In the genomic region with DNA sequence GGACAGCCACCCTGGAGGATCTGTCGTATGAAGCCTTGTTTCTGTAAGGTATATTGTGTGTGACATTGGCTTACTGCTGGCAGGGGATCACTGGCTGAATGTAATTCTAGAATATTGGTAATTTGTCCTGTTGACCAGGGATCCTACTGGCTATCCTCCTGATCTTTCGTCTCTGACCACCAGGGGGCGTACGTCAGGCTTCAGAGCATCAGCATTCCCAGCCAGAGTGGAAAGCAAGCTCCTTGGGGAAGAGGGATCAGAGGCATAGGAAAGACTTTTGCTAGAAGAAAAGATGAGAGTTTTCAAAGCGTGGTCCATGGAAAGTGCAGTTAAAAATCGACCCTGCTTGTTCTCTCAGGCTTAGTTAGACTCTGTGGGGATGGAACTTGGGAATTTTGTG, we compare ENCODE assay signal across 10 mouse cellular contexts. TPM values are rescaled to one million over a fixed set of nuclear protein-coding genes. Genes with fewer than 3 reads are reported as not detected.
A peak's percentile ranks its signal among the peaks of the same experiment; 100 is the strongest.
DNase-seq lines count a peak whose midpoint lies in the region; ATAC-seq and TF ChIP-seq lines count a peak whose summit lies in the region.
"Had no signal": no experiment of that assay in that cellular context is flagged by ENCODE, and none has a peak within 500 bp of the region (broad histone marks: within the 10 kb centered on the region; RNA-seq: fewer than 3 reads in every experiment).

No protein-coding gene starts in this region.

- under 1% methylated on average over 6 of the region's 6 CpGs for WGBS in hindbrain, embryonic 14.5 days
- 2% methylated on average over 6 of the region's 6 CpGs for whole genome bisulfite sequencing in hindbrain, embryonic 16.5 days
- WGBS in olfactory bulb, adult 2 months, result 3% methylated on average over 6 of the region's 6 CpGs

- no peak overlapping the region for H3K27ac ChIP-seq in hindbrain, embryonic 14.5 days
- H3K27ac ChIP-seq in hindbrain, embryonic 16.5 days (ENCODE audit: low read depth, low read length), result no peak overlapping the region
- H3K27ac ChIP-seq in olfactory bulb, adult 2 months (ENCODE audit: insufficient read depth, low read depth, low read length), result no peak overlapping the region
- H3K27ac ChIP-seq: embryonic facial prominence, embryonic 15.5 days had no signal

- H3K4me1 ChIP-seq in hindbrain, embryonic 14.5 days (replicated peaks; ENCODE audit: control insufficient read depth, insufficient read depth, low read length), result no peaks in the 10 kb centered on the region
- H3K4me1 ChIP-seq in hindbrain, embryonic 16.5 days (ENCODE audit: control insufficient read depth, insufficient read depth, low read depth, low read length), result no peaks in the 10 kb centered on the region
- no peaks in the 10 kb centered on the region for H3K4me1 ChIP-seq in olfactory bulb, adult 2 months (ENCODE audit: control insufficient read depth, insufficient read depth, low read length)
- H3K4me1 ChIP-seq: embryonic facial prominence, embryonic 15.5 days had no signal

- H3K36me3 ChIP-seq in hindbrain, embryonic 14.5 days (replicated peaks; ENCODE audit: control insufficient read depth, insufficient read depth), result no peaks in the 10 kb centered on the region
- no peaks in the 10 kb centered on the region for H3K36me3 ChIP-seq in hindbrain, embryonic 16.5 days (ENCODE audit: control insufficient read depth, insufficient read depth, low read length)
- H3K36me3 ChIP-seq: embryonic facial prominence, embryonic 15.5 days had no signal

- peak; percentile 42; the same call in 1 of the 2 replicates for TF ChIP-seq CTCF in olfactory bulb, adult 2 months (IDR thresholded peaks at IDR 0.05; ENCODE audit: insufficient read depth, low read depth, low read length)

- ATAC-seq in hindbrain, embryonic 14.5 days (ENCODE audit: low FRiP score), result no peak
- no peak for ATAC-seq in hindbrain, embryonic 16.5 days

- intact Hi-C loops in heart, postnatal 14 days (cut with DNase I), result loop anchor here (2.0 kb wide), 3 partner anchors 26 to 78 kb away; a partner anchor contains a TSS
- intact Hi-C loops in left cerebral cortex, postnatal 14 days (cut with DNase I), result loop anchor here (5.0 kb wide), 1 partner anchor 55 kb away; no protein-coding TSS in a partner anchor

- no peak overlapping the region for H3K4me3 ChIP-seq in hindbrain, embryonic 14.5 days (replicated peaks; ENCODE audit: low read length)
- no peak overlapping the region for H3K4me3 ChIP-seq in hindbrain, embryonic 16.5 days (ENCODE audit: low read length)
- H3K4me3 ChIP-seq in olfactory bulb, adult 2 months (ENCODE audit: insufficient read depth, low read depth, low read length), result no peak overlapping the region
- H3K4me3 ChIP-seq: embryonic facial prominence, embryonic 15.5 days had no signal

- no peak for TF ChIP-seq POLR2A in olfactory bulb, adult 2 months (IDR thresholded peaks at IDR 0.05; ENCODE audit: insufficient read depth, low read depth, low read length)

- H3K4me2 ChIP-seq in hindbrain, embryonic 14.5 days (replicated peaks), result no peak overlapping the region
- H3K4me2 ChIP-seq in hindbrain, embryonic 16.5 days (ENCODE audit: low read length), result no peak overlapping the region
- H3K4me2 ChIP-seq: embryonic facial prominence, embryonic 15.5 days had no signal

- peak; percentile 88 for DNase-seq in hindbrain, embryonic 14.5 days (ENCODE audit: low spot score)
- peak; percentile 94 for DNase-seq in adrenal gland, postnatal 14 days
- peak; percentile 75 for DNase-seq in embryo, embryonic 11.5 days (ENCODE audit: low read depth, low spot score)
- DNase-seq in heart, postnatal 14 days, result peak; percentile 84 to 93
- DNase-seq in left cerebral cortex, postnatal 14 days (ENCODE audit: low spot score in 2 of 2), result peak; percentile 82 to 90
- DNase-seq in thymus, adult 18-20 months, result peak; percentile 21 to 30

- no peaks in the 10 kb centered on the region for H3K27me3 ChIP-seq in hindbrain, embryonic 14.5 days (ENCODE audit: control insufficient read depth, insufficient read depth, low read length)
- H3K27me3 ChIP-seq in hindbrain, embryonic 16.5 days (replicated peaks; ENCODE audit: control insufficient read depth, insufficient read depth, low read length), result no peaks in the 10 kb centered on the region
- H3K27me3 ChIP-seq: embryonic facial prominence, embryonic 15.5 days had no signal

- H3K9ac ChIP-seq in hindbrain, embryonic 14.5 days, result no peak overlapping the region
- H3K9ac ChIP-seq in hindbrain, embryonic 16.5 days (ENCODE audit: low read depth, low read length), result no peak overlapping the region
- H3K9ac ChIP-seq: embryonic facial prominence, embryonic 15.5 days had no signal

- H3K9me3 ChIP-seq in hindbrain, embryonic 14.5 days (ENCODE audit: control insufficient read depth, low read length), result no peaks in the 10 kb centered on the region
- H3K9me3 ChIP-seq in hindbrain, embryonic 16.5 days (ENCODE audit: control insufficient read depth, low read length), result no peaks in the 10 kb centered on the region
- H3K9me3 ChIP-seq: embryonic facial prominence, embryonic 15.5 days had no signal

RNA-seq across cellular contexts. Expression of a gene that starts 12.2 kb away (rescaled TPM):
- polyA plus RNA-seq in hindbrain, embryonic 14.5 days (2014; fragmentation: Nextera tagmentation; extraction: Ambion mirVana), result 0.47 and 0.62 TPM in 2 replicates
- polyA plus RNA-seq in hindbrain, embryonic 16.5 days (2015; fragmentation: Nextera tagmentation; extraction: Ambion mirVana), result 0.20 and 0.21 TPM in 2 replicates
- total RNA-seq in adrenal gland, postnatal 14 days (2021), result not detected in 2 replicates
- not detected for total RNA-seq in heart, postnatal 14 days (2021)
- not detected for total RNA-seq in left cerebral cortex, postnatal 14 days (2021)
- not detected in 2 replicates for polyA plus RNA-seq in olfactory bulb, adult 2 months (2012; ENCODE audit: insufficient read depth, insufficient read length, low replicate concordance, missing spikeins)
- polyA plus RNA-seq: stomach, embryonic 14.5 days had no signal

RNA-seq across cellular contexts. Expression of a gene that starts 25.8 kb away (rescaled TPM):
- 42.1 and 43.7 TPM in 2 replicates for polyA plus RNA-seq in hindbrain, embryonic 14.5 days (2014; fragmentation: Nextera tagmentation; extraction: Ambion mirVana)
- polyA plus RNA-seq in hindbrain, embryonic 16.5 days (2015; fragmentation: Nextera tagmentation; extraction: Ambion mirVana), result 35.1 and 44.0 TPM in 2 replicates
- total RNA-seq in adrenal gland, postnatal 14 days (2021), result 57.6 and 62.5 TPM in 2 replicates
- total RNA-seq in heart, postnatal 14 days (2021), result 100 to 1,000 TPM; 252 to 259 TPM
- 100 to 1,000 TPM; 151 to 169 TPM for total RNA-seq in left cerebral cortex, postnatal 14 days (2021)
- 284 TPM in 1 of 2 replicates, not detected in the other for polyA plus RNA-seq in olfactory bulb, adult 2 months (2012; ENCODE audit: insufficient read depth, insufficient read length, low replicate concordance, missing spikeins)

RNA-seq across cellular contexts. Expression of a gene that starts 50.3 kb away (rescaled TPM):
- polyA plus RNA-seq in hindbrain, embryonic 14.5 days (2014; fragmentation: Nextera tagmentation; extraction: Ambion mirVana), result 0.69 and 1.4 TPM in 2 replicates
- polyA plus RNA-seq in hindbrain, embryonic 16.5 days (2015; fragmentation: Nextera tagmentation; extraction: Ambion mirVana), result 1.6 and 1.7 TPM in 2 replicates
- total RNA-seq in adrenal gland, postnatal 14 days (2021), result not detected in 2 replicates
- not detected for total RNA-seq in heart, postnatal 14 days (2021)
- not detected for total RNA-seq in left cerebral cortex, postnatal 14 days (2021)
- not detected in 2 replicates for polyA plus RNA-seq in olfactory bulb, adult 2 months (2012; ENCODE audit: insufficient read depth, insufficient read length, low replicate concordance, missing spikeins)

RNA-seq across cellular contexts. Expression of a gene that starts 51.3 kb away (rescaled TPM):
- polyA plus RNA-seq in hindbrain, embryonic 14.5 days (2014; fragmentation: Nextera tagmentation; extraction: Ambion mirVana), result 5.9 and 6.4 TPM in 2 replicates
- polyA plus RNA-seq in hindbrain, embryonic 16.5 days (2015; fragmentation: Nextera tagmentation; extraction: Ambion mirVana), result 3.2 TPM in 2 replicates
- total RNA-seq in adrenal gland, postnatal 14 days (2021), result 77.1 and 82.5 TPM in 2 replicates
- 10 to 100 TPM; 58.9 to 61.9 TPM for total RNA-seq in heart, postnatal 14 days (2021)
- total RNA-seq in left cerebral cortex, postnatal 14 days (2021), result 10 to 100 TPM; 73.9 to 81.2 TPM
- 249 TPM in 1 of 2 replicates, not detected in the other for polyA plus RNA-seq in olfactory bulb, adult 2 months (2012; ENCODE audit: insufficient read depth, insufficient read length, low replicate concordance, missing spikeins)

Comparison
In these comparisons a context has a peak if more than half of its experiments do, and no peak if none do; other contexts are left out.
1. DNase-seq: peak in every context shown above with its lines; median percentile 94 in adrenal gland, postnatal 14 days; 88 in heart, postnatal 14 days; 88 in hindbrain, embryonic 14.5 days; 86 in left cerebral cortex, postnatal 14 days; 75 in embryo, embryonic 11.5 days; 26 in thymus, adult 18-20 months.